Mouse (Mus musculus) urinary bladder, adult 2 months (tissue): Measurements from ENCODE around the gene Klhdc4. TPM values are rescaled to one million over a fixed set of nuclear protein-coding genes. Genes with fewer than 3 reads are reported as not detected.

ENCODE experiments used
- DNase-seq: peaks from one replicate; pipeline ENCODE4 v3.0.0; 2022; ENCODE audit warnings: low spot score
- polyA plus RNA-seq: library from polyadenylated mRNA; depleted of rRNA; stranded (reverse); fragments of >200 nt; gene quantifications from 2 replicates; pipeline ENCODE4 v1.2.3, GENCODE M21; 2012

Gene Klhdc4
- polyA plus RNA-seq, 1 experiment, result 19.7 TPM

- DNase-seq, result no peak
Observed at GRCm38 (mm10) chr8:121809524-121810155, 19.7 kb downstream of the Klhdc4 start.

GRCm38 (mm10) chr8:121808032-121808431 lies 21.3 kb downstream of the Klhdc4 start:
- no peak for DNase-seq

GRCm38 (mm10) chr8:121806126-121806525 lies 23.2 kb downstream of the Klhdc4 start:
- no peak for DNase-seq

GRCm38 (mm10) chr8:121804829-121805228 lies 24.5 kb downstream of the Klhdc4 start:
- no peak for DNase-seq

GRCm38 (mm10) chr8:121798401-121798800 lies 31.0 kb downstream of the Klhdc4 start:
- no peak for DNase-seq

GRCm38 (mm10) chr8:121796406-121796805 lies 33.0 kb downstream of the Klhdc4 start:
- no peak for DNase-seq

- no peak for DNase-seq
Observed at GRCm38 (mm10) chr8:121795461-121795860, 33.9 kb downstream of the Klhdc4 start.

GRCm38 (mm10) chr8:121794151-121794550 lies 35.2 kb downstream of the Klhdc4 start:
- DNase-seq, result no peak

- no peak for DNase-seq
Observed at GRCm38 (mm10) chr8:121792627-121793026, 36.7 kb downstream of the Klhdc4 start.

GRCm38 (mm10) chr8:121792159-121792558 lies 37.2 kb downstream of the Klhdc4 start:
- DNase-seq, result no peak

GRCm38 (mm10) chr8:121788786-121789185 lies 40.6 kb downstream of the Klhdc4 start:
- DNase-seq, result no peak

GRCm38 (mm10) chr8:121786542-121786941 lies 42.8 kb downstream of the Klhdc4 start:
- DNase-seq, result no peak

- no peak for DNase-seq
Observed at GRCm38 (mm10) chr8:121782493-121782892, 46.9 kb downstream of the Klhdc4 start.

- no peak for DNase-seq
Observed at GRCm38 (mm10) chr8:121773876-121774275, 55.5 kb downstream of the Klhdc4 start.

- DNase-seq, result no peak
Observed at GRCm38 (mm10) chr8:121770845-121771752, 58.3 kb downstream of the Klhdc4 start.

- no peak for DNase-seq
Observed at GRCm38 (mm10) chr8:121769621-121770020, 59.7 kb downstream of the Klhdc4 start.

- no peak for DNase-seq
Observed at GRCm38 (mm10) chr8:121769095-121769494, 60.3 kb downstream of the Klhdc4 start.

- no peak for DNase-seq
Observed at GRCm38 (mm10) chr8:121765594-121766138, 63.7 kb downstream of the Klhdc4 start.

- DNase-seq, result no peak
Observed at GRCm38 (mm10) chr8:121763700-121764013, 65.7 kb downstream of the Klhdc4 start.

- DNase-seq, result no peak
Observed at GRCm38 (mm10) chr8:121762999-121763699, 66.2 kb downstream of the Klhdc4 start.

- no peak for DNase-seq
Observed at GRCm38 (mm10) chr8:121761480-121761879, 67.9 kb downstream of the Klhdc4 start.

GRCm38 (mm10) chr8:121760484-121760883 lies 68.9 kb downstream of the Klhdc4 start:
- DNase-seq, result no peak
